Mouse (Mus musculus): ENCODE results near the gene D3Ertd254e. TPM values are rescaled to one million over a fixed set of nuclear protein-coding genes. Genes with fewer than 3 reads are reported as not detected.
"Not testable (repeated sequence)": the region's sequence is repeated elsewhere in the genome, so short reads cannot be mapped to it uniquely, and the experiment has no call there.

Gene D3Ertd254e
- total RNA-seq (2022): 1 to 10 TPM; 1.8 to 2.7 (median 2.2) TPM

GRCm38 (mm10) chr3:36150934-36151686 is at the start of gene D3Ertd254e:
Gene D3Ertd254e (plus strand): TSS chr3:36151017.
- DNase-seq (ENCODE audit: low spot score in 2 of 2): peak; percentile 82 to 85

- no peak for DNase-seq (ENCODE audit: low spot score in 2 of 2)
These were observed 34.7 kb upstream of the D3Ertd254e start for GRCm38 (mm10) chr3:36116076-36116475.

- DNase-seq (ENCODE audit: low spot score in 2 of 2): no peak
These were observed 30.9 kb upstream of the D3Ertd254e start for GRCm38 (mm10) chr3:36119684-36120548.

GRCm38 (mm10) chr3:36126176-36126575 is 24.6 kb upstream of the D3Ertd254e start:
- not testable (repeated sequence) for DNase-seq (ENCODE audit: low spot score in 2 of 2)

- no peak for DNase-seq (ENCODE audit: low spot score in 2 of 2)
These were observed 14.7 kb upstream of the D3Ertd254e start for GRCm38 (mm10) chr3:36136152-36136551.

- no peak for DNase-seq (ENCODE audit: low spot score in 2 of 2)
These were observed 13.3 kb upstream of the D3Ertd254e start for GRCm38 (mm10) chr3:36137560-36137959.

- no peak for DNase-seq (ENCODE audit: low spot score in 2 of 2)
These were observed 12.6 kb upstream of the D3Ertd254e start for GRCm38 (mm10) chr3:36138171-36138660.

- no peak for DNase-seq (ENCODE audit: low spot score in 2 of 2)
These were observed 11.8 kb upstream of the D3Ertd254e start for GRCm38 (mm10) chr3:36138996-36139395.

GRCm38 (mm10) chr3:36150537-36150933 is 282 bp upstream of the D3Ertd254e start:
- DNase-seq (ENCODE audit: low spot score in 2 of 2): no peak

GRCm38 (mm10) chr3:36155268-36155667 is 4.5 kb downstream of the D3Ertd254e start:
- DNase-seq (ENCODE audit: low spot score in 2 of 2): no peak

- DNase-seq (ENCODE audit: low spot score in 2 of 2): no peak
These were observed 19.9 kb downstream of the D3Ertd254e start for GRCm38 (mm10) chr3:36170670-36171210.

- DNase-seq (ENCODE audit: low spot score in 2 of 2): no peak
These were observed 20.5 kb downstream of the D3Ertd254e start for GRCm38 (mm10) chr3:36171348-36171747.

- no peak for DNase-seq (ENCODE audit: low spot score in 2 of 2)
These were observed 22.9 kb downstream of the D3Ertd254e start for GRCm38 (mm10) chr3:36173761-36174160.

- DNase-seq (ENCODE audit: low spot score in 2 of 2): peak in 1 of 2 experiments; percentile 8
These were observed 30.7 kb downstream of the D3Ertd254e start for GRCm38 (mm10) chr3:36181519-36181918.

- DNase-seq (ENCODE audit: low spot score in 2 of 2): no peak
These were observed 35.7 kb downstream of the D3Ertd254e start for GRCm38 (mm10) chr3:36186510-36186909.

- no peak for DNase-seq (ENCODE audit: low spot score in 2 of 2)
These were observed 38.4 kb downstream of the D3Ertd254e start for GRCm38 (mm10) chr3:36189243-36189642.

GRCm38 (mm10) chr3:36201098-36201497 is 50.3 kb downstream of the D3Ertd254e start:
- no peak for DNase-seq (ENCODE audit: low spot score in 2 of 2)

GRCm38 (mm10) chr3:36202932-36203331 is 52.1 kb downstream of the D3Ertd254e start:
- DNase-seq (ENCODE audit: low spot score in 2 of 2): no peak

GRCm38 (mm10) chr3:36207520-36208264 is 56.9 kb downstream of the D3Ertd254e start:
- no peak for DNase-seq (ENCODE audit: low spot score in 2 of 2)

- DNase-seq (ENCODE audit: low spot score in 2 of 2): peak in 1 of 2 experiments; percentile 8
These were observed 59.1 kb downstream of the D3Ertd254e start for GRCm38 (mm10) chr3:36209776-36210555.
